Mouse (Mus musculus): Measurements from ENCODE around the gene Fmnl2.

The Fmnl2 gene

GRCm38 (mm10) chr2:53050376-53050775, 192.7 kb downstream of the Fmnl2 start:
- no peak for DNase-seq

DNA sequence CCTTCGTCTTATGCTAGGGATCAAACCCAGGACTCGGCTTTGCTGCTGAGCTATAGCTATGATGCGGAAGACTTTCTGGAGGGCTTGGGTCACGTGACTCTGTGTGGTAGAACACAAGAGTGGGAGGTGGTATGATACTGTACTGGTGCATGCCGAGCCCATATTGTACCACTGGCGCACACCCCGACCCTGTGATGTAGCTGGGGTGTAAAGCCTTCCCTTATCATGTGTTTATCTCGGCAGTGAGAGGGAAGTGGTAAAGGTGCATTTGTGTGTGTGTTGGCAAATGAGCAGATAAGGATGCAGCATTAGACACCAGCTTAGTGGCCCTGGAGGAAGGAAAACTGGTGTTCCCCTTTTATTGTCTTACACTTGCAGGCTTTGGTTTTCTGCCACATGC, 193.8 kb downstream of the Fmnl2 start:
- no peak for DNase-seq

- DNase-seq, result no peak
These were observed 196.1 kb downstream of the Fmnl2 start for GRCm38 (mm10) chr2:53053714-53054113.

GRCm38 (mm10) chr2:53056556-53056955, 198.9 kb downstream of the Fmnl2 start:
- no peak for DNase-seq

GRCm38 (mm10) chr2:53057291-53057690, 199.6 kb downstream of the Fmnl2 start:
- DNase-seq, result no peak

DNA sequence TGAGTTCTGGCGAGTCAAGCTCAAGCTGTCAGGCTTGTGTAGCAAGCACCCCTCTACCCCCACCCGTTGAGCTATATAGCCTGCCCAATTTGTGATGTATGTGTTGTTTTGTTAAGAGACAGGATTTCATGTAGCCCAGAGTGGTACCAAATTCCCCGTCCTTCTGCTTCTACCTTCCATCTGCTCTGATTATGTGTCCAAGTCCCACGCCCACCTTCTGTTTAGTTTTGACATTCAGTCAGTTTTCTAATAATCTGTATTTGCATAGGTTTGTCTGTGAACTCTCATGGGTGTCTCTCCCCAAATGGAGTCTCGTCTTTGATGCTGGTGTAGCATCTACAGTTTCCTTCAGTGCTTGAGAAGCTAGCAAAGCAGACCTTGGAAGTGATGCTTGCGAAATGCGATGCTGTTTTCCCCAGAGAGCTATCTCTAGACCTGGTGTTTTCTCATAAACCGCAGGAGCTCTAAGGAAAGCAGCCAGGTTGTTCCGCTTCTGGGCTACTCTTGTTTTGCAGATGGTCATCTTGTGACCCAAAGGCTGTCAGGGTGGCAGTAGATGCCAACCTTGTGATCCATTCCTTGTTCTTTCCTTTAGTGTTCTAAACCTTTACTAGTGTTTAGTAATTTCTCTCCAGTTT, 203.8 kb downstream of the Fmnl2 start:
- DNase-seq, result no peak

GRCm38 (mm10) chr2:53066973-53067372, 209.3 kb downstream of the Fmnl2 start:
- DNase-seq, result no peak

DNA sequence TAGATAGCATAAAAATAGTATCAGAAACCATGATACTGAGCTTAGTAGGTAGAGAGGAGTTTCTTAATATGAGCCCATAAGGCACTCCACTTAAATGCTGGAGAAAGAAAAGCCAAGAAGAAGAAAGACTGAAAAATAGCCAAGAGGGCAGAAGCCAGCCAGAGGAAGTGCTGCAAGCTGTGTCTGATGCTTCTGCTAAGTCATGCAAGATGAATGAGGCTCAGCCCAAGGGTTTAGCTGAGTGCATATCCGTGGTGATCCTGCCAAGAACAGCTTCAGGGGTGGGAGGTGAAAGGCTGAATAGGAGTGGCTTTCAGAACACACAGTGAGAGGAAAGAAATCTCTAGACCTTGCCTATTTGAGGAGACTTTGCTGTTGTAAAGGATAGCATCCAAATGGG, 212.9 kb downstream of the Fmnl2 start:
- peak; percentile 42 to 67 for DNase-seq

DNA sequence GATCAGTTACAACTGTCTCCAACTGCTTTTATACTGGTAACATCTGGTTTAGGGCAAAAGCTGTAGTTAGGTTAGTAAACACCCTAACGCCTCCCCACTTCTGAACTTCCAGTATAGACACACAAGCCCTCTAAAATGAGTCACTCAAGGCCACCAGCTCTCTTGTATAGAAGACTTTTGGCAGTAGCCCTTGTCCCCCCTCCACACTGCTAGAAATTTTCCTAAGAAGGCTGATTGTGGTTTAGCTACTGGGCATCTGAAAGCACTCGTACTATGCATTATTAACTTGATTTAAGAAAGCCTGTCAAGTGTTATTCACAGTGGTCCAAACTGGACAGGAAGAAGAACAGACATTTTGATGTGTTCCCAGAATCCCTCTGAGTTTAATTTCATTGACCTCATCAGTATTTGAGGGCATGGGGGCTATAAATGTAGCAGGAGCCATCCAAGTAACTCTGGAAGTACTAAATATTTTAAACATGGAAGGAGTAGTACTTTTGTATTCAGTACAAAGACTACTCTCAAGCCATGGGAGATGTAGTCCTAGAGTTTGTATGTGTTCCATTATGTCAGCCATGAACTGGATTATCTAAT, 222.1 kb downstream of the Fmnl2 start:
- DNase-seq, result no peak

GRCm38 (mm10) chr2:53082045-53082444, 224.4 kb downstream of the Fmnl2 start:
- no peak for DNase-seq

GRCm38 (mm10) chr2:53082501-53082900, 224.8 kb downstream of the Fmnl2 start:
- no peak for DNase-seq

DNA sequence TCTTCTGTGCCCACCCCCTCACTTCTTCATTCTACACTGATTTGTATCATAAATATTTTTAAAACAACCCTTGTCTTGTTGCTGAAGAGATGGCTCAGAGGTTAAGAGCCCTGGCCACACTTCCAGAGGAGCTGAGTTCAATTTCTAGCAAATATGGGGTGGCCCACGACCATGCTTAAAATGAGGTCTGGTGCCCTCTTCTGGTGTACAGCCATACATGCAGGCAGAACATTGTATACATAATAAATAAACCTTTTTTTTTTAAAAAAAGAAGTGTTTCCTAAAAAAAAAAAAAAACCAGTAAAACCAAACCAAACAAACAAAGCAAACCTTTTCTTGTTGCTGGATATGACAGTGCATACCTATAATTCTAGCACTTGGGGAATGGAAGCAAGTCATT, 225.6 kb downstream of the Fmnl2 start:
- peak in 1 of 2 experiments; percentile 10 for DNase-seq

DNA sequence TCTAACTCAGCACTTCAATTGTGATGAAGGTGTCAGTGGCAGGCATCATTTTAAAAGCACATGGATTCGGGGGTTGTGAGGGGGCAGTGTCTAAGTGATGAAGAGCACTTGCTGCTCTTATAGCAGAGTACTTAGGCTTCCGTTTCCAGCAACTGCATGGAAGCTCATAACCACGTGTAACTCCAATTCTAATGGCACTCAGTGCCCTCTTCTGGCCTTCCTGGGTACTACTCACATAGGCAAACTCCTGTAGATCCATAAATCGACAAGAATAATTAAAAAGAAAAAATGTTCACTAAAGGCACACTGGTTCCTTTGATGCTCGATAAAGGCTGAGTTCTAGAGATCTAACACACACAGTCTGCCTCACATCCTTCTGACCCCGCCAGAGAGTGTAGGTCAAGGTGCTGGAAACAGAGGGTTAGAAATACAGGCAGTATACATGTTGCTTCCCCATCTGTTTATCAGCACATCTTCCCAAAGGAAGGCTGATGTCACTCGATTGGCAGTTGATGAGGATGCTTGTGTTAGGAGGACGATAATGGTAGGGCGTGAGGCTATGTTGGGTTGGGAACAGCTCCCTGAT, 228.1 kb downstream of the Fmnl2 start:
- DNase-seq, result peak; percentile 23 to 65

DNA sequence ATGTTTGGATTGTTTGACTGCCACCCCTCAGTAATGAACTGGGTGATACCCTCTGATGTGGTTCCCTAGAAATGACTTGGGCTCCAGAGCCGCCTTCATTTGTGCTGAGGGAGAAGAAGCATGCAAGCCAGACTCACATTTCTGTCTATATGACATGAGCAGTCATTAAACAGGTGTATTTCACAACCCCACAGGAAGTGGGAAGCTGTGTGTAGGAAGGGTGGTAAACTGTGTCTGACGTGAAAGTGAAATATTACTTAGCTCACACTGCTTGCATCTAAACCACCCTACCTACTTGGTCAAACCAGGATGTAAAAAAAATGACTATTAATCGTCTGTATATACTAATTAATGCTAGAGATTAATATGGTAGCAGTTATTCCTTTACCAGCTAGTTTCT, 231.1 kb downstream of the Fmnl2 start:
- no peak for DNase-seq

- peak in 1 of 2 experiments; percentile 5 for DNase-seq
These were observed 237.4 kb downstream of the Fmnl2 start for GRCm38 (mm10) chr2:53095031-53095430.

- no peak for DNase-seq
These were observed 237.8 kb downstream of the Fmnl2 start for GRCm38 (mm10) chr2:53095489-53095888.

DNA sequence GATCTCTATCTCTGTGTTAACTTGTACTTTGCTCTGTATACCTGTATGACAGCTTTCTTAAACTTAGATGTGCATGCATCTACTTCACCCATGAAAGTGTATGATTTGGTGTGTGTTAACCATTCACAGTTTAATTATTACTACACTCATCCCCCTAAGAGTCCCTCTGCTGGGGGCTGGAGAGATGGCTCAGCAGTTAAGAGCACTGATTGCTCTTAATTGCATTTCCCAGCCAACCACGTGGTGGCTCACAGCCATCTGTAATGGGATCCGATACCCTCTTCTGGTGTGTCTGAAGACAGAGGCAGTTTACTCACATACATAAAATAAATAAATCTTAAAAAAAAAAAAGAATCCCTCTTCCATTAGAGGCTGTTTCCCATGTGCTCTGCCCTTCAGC, 242.4 kb downstream of the Fmnl2 start:
- DNase-seq, result no peak

- DNase-seq, result no peak
These were observed 244.5 kb downstream of the Fmnl2 start for GRCm38 (mm10) chr2:53101885-53102740.

DNA sequence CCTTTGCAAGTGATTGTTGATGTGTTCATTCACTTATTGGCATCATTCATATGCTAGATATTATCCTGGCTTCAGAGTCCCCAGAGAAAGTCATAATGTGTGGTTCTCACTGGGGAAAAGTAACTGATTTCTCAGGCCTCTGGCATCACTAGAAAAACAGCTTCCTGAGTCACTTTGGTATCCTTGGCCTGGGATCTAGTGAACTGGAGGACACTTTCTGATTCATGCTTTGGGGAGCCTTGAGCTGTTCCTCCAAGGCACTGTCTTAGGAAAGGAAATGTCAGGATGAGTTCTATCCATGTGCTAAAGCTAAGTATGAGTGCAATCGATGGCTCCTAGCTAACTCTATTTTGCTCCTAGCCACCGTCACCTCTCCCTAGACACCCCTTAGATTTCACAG, 245.2 kb downstream of the Fmnl2 start:
- DNase-seq, result no peak

DNA sequence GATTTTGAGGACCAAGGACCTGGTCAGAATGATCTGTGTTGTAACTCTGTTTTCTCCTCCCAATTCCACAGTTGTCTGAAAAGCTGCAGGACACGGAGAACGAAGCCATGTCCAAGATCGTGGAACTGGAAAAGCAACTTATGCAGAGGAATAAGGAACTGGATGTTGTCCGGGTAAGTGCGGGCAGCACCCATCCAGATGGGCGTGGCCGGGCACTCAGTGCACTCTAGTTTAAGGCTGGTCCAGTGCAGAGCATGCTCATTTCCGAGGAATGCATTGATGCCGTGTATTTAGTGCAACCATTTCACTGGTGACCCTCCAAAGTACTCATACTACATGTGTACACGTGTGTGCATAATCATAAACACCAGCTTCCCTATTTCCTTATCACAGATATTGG, 247.7 kb downstream of the Fmnl2 start:
- no peak for DNase-seq

DNA sequence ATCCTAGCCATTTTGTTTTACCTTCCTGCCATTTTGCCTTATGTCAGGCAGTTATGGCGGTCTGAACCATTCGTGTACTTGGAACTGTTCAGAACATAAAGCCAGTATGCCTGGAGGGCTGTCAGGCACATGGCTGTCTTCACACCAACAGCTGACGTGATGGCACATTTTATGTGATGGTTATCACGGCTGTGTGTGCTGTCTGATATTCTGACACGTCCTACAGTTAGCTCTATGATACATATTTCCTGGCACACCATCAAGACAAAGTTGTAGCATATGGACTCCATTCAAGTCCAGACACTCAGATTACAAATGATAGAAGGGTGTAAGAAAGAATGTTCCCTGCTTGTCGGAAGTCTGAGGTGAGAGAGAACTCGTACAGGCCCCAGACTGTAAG, 248.4 kb downstream of the Fmnl2 start:
- no peak for DNase-seq

GRCm38 (mm10) chr2:53106472-53106871, 248.8 kb downstream of the Fmnl2 start:
- DNase-seq, result no peak

- DNase-seq, result no peak
These were observed 250.9 kb downstream of the Fmnl2 start for GRCm38 (mm10) chr2:53108547-53108946.

GRCm38 (mm10) chr2:53121797-53122196, 264.1 kb downstream of the Fmnl2 start:
- DNase-seq, result peak; percentile 15 to 40

Measured in kidney, adult 8-10 months (tissue).